Mouse (Mus musculus): ENCODE results near the gene Mrc2.

DNA sequence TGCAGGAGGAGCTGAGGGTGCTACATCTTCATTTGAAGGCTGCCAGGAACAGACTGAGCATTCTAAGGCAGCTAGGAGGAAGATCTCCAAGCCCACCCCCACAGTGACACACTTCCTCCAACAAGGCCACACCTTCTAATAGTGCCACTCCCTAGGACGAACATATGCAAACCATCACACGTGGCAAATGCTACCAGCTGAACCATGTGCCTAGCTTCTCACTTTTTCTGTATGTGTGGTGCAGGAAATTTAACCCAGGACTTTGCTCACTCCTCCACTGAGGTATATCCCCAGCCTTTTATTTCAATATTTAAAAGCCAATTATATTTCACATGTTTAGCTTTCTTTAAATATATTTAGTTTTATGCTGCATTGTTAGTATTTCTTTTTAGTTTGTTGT, 28.6 kb downstream of the Mrc2 start:
- TF ChIP-seq CTCF (conservative IDR thresholded peaks at IDR 0.05; ENCODE audit: insufficient read depth, insufficient read length, low read depth, low read length) = no peak
- TF ChIP-seq POLR2A (IDR thresholded peaks at IDR 0.05; ENCODE audit: low read depth, low read length) = no peak
